Mouse (Mus musculus): ENCODE results near the gene Aars2.

DNA sequence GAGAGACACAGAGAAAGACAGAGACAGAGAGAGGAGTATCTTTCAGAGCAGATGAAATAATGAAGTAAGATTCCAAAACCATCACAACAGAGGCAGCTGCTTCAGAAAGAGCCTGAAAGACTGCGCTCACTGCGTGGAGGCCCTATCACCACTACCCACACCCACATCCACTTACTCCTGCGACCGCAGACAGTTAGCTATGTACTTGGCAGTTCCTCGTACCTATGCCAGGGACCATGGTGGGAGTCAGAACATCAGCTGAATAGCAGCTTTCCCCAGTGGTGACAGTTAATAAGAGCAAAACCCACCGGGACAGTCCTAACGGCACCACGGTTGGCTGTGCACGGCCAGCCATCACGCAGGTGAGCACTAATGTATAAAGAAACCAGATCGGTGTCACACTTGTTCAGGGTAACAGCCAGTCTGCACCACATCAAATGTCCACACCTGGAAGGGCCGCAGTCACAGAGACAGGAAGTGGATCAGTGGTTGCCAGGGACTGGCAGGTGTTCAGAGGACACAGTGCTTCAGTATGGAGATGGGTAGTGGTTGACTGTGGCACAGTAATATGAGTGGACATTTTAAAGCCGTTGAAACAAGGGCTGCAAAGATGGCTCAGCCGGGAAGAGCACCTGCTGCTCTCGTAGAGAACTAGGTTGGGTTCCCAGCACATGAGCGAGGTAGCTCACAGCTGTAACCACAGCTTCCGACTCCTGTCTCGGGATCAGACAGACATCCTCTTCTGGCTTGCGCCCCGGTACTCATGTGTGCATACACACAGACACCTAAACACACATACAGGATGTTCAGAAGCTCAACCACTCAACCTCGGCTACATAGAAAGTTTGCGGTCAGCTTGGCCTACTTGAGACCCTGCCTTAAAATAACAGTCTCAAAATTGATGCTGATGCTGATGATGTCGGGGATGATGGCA, 18.1 kb upstream of the Aars2 start:
- TF ChIP-seq CTCF (IDR thresholded peaks at IDR 0.05; ENCODE audit: low read depth) (no peak), EP300 (IDR thresholded peaks at IDR 0.05; ENCODE audit: low read depth) (no peak)
